Mouse (Mus musculus) lung, postnatal 0 days (tissue): Measurements from ENCODE around the gene Mkrn1. TPM values are rescaled to one million over a fixed set of nuclear protein-coding genes. Genes with fewer than 3 reads are reported as not detected.

ENCODE experiments used
- ATAC-seq: fragments of 200-750 bp; cut with Nextera tagmentation; 2 replicates; pipeline ENCODE4 v1.8.0; 2017; ENCODE audit warnings: moderate library complexity
- DNase-seq: peaks from one replicate; pipeline ENCODE4 v3.0.0-alpha.2; 2016; ENCODE audit warnings: low spot score
- H3K27ac ChIP-seq: fragments of 300-500 bp; sonication (generic); 2 replicates; pipeline ENCODE4 v1.5.1; 2014; ENCODE audit warnings: antibody characterized with exemption, mild to moderate bottlenecking, low read length, mixed read lengths
- H3K27me3 ChIP-seq: fragments of 300-500 bp; sonication (generic); replicated peaks from 2 replicates; pipeline ENCODE4 v1.6.1; 2014; ENCODE audit warnings: low read length, mixed read lengths; ENCODE audit not compliant: insufficient read depth
- H3K36me3 ChIP-seq: fragments of 300-500 bp; sonication (generic); 2 replicates; pipeline ENCODE4 v1.6.1; 2014; ENCODE audit warnings: low read length, mixed read lengths; ENCODE audit not compliant: insufficient read depth
- H3K4me1 ChIP-seq: fragments of 300-500 bp; sonication (generic); 2 replicates; pipeline ENCODE4 v1.6.1; 2014; ENCODE audit warnings: antibody characterized with exemption, low read depth, low read length, mixed read lengths; ENCODE audit not compliant: insufficient read depth
- H3K4me2 ChIP-seq: fragments of 300-500 bp; sonication (generic); replicated peaks from 2 replicates; pipeline ENCODE4 v1.6.1; 2014; ENCODE audit warnings: low read depth, mild to moderate bottlenecking, low read length, moderate library complexity, mixed read lengths
- H3K4me3 ChIP-seq: fragments of 300-500 bp; sonication (generic); 2 replicates; pipeline ENCODE4 v1.5.1; 2014; ENCODE audit warnings: low read depth, low read length
- H3K9ac ChIP-seq: fragments of 300-500 bp; sonication (generic); replicated peaks from 2 replicates; pipeline ENCODE4 v1.6.1; 2014; ENCODE audit warnings: low read depth, mild to moderate bottlenecking
- H3K9me3 ChIP-seq: fragments of 300-500 bp; sonication (generic); 2 replicates; pipeline ENCODE4 v1.6.1; 2016; ENCODE audit warnings: low read length, mixed read lengths
- CTCF ChIP-seq: IDR thresholded peaks from 2 replicates; pipeline ENCODE4 v1.5.1; 2016; ENCODE audit warnings: antibody characterized with exemption, mild to moderate bottlenecking
- EP300 ChIP-seq: IDR thresholded peaks from 2 replicates; pipeline ENCODE4 v1.6.1; 2016; ENCODE audit warnings: antibody characterized with exemption, mild to moderate bottlenecking, control low read depth
- WGBS: fragments of 180-500 bp; shearing (Covaris S2); extraction: QIAGEN DNeasy Blood & Tissue Kit; methylation state at CpG from one replicate; pipeline ENCODE4 v1.1.7; 2014; 5-methylcytosine and 5-hydroxymethylcytosine counted together
- polyA plus RNA-seq: library from polyadenylated mRNA; unstranded; fragments of >200 nt; fragmentation: Nextera tagmentation; extraction: Ambion mirVana; gene quantifications from 2 replicates; pipeline ENCODE4 v1.2.1, GENCODE M21; 2015

The Mkrn1 gene
- polyA plus RNA-seq, 1 experiment from 2014 or later: 125 TPM

DNA sequence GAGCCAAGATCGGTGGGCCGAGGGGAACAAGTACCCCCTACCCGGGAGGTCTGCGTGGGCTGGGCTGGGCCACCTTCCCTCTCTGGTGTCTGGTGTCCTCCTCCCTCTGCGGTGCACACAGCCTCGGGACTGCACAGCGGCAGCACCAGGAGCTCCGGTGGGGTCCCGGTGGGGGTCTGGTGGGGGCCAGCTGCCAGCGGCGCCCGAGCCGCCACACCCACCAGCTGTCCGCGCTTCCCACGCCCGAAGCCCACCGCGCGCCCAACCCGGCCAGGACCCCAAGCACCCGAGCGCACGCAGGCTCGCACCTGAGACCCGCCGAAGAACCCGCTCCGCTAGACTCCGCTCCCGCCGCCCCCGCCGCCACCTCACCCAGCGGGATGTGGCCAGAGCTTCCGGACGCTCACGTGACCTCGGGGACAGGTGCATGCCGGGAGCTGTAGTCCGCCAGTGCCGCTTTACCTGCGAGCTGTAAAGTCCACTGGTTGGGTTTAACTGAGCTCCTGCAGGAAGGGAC is 42.9 kb downstream of the Mkrn1 start, which contains the start of gene Slc37a3:
Gene Slc37a3, minus strand, starts transcription at position 365 of the 517 bp plus-strand sequence.
- WGBS: 3% methylated on average over 43 of the region's 43 CpGs
- Histone ChIP-seq H3K9ac (peak within 1 kb of the TSS; percentile 72), H3K4me3 (peak within 1 kb of the TSS; percentile 82), H3K27ac (peak within 1 kb of the TSS; percentile 11; the same call in 1 of the 2 replicates), H3K4me2 (peak within 1 kb of the TSS; percentile 91), H3K4me1 (peaks cover 10% of the 10 kb centered on the region; the same call in 1 of the 2 replicates), H3K27me3 (no peaks in the 10 kb centered on the region), H3K36me3 (no peaks in the 10 kb centered on the region), H3K9me3 (no peaks in the 10 kb centered on the region)
- TF ChIP-seq EP300 (no peak), CTCF (no peak)
- DNase-seq (peak; percentile 93), ATAC-seq (peak; percentile 92)

GRCm38 (mm10) chr6:39376775-39377174 is 43.5 kb downstream of the Mkrn1 start:
- DNase-seq (no peak), ATAC-seq (no peak)
- Histone ChIP-seq H3K9ac (peak overlapping the region; percentile 72), H3K4me3 (peak overlapping the region; percentile 82), H3K27me3 (no peaks in the 10 kb centered on the region), H3K4me2 (peak overlapping the region; percentile 91), H3K27ac (no peak overlapping the region), H3K9me3 (no peaks in the 10 kb centered on the region), H3K36me3 (no peaks in the 10 kb centered on the region), H3K4me1 (peaks cover 10% of the 10 kb centered on the region; the same call in 1 of the 2 replicates)
- no peak for TF ChIP-seq EP300
- no peak for TF ChIP-seq CTCF
- 13% methylated on average over 9 of the region's 9 CpGs for WGBS

GRCm38 (mm10) chr6:39373301-39373955 is 46.8 kb downstream of the Mkrn1 start:
- no peaks in the 10 kb centered on the region for H3K9me3 ChIP-seq
- no peak for ATAC-seq
- no peak overlapping the region for H3K4me2 ChIP-seq
- no peaks in the 10 kb centered on the region for H3K27me3 ChIP-seq
- H3K4me3 ChIP-seq: no peak overlapping the region
- peaks cover 10% of the 10 kb centered on the region; the same call in 1 of the 2 replicates for H3K4me1 ChIP-seq
- no peak overlapping the region for H3K27ac ChIP-seq
- TF ChIP-seq EP300: no peak
- no peak for TF ChIP-seq CTCF
- 65% methylated on average over 4 of the region's 4 CpGs for WGBS
- no peaks in the 10 kb centered on the region for H3K36me3 ChIP-seq
- H3K9ac ChIP-seq: no peak overlapping the region
- no peak for DNase-seq

GRCm38 (mm10) chr6:39372727-39373126 is 47.5 kb downstream of the Mkrn1 start:
- no peak for TF ChIP-seq EP300
- no peak for TF ChIP-seq CTCF
- ATAC-seq: peak; percentile 27
- peak; percentile 65 for DNase-seq
- Histone ChIP-seq H3K4me2 (no peak overlapping the region), H3K27me3 (no peaks in the 10 kb centered on the region), H3K36me3 (no peaks in the 10 kb centered on the region), H3K9ac (no peak overlapping the region), H3K9me3 (no peaks in the 10 kb centered on the region), H3K4me1 (peaks cover 10% of the 10 kb centered on the region; the same call in 1 of the 2 replicates), H3K27ac (no peak overlapping the region), H3K4me3 (no peak overlapping the region)
- 18% methylated on average over 7 of the region's 7 CpGs for whole genome bisulfite sequencing

DNA sequence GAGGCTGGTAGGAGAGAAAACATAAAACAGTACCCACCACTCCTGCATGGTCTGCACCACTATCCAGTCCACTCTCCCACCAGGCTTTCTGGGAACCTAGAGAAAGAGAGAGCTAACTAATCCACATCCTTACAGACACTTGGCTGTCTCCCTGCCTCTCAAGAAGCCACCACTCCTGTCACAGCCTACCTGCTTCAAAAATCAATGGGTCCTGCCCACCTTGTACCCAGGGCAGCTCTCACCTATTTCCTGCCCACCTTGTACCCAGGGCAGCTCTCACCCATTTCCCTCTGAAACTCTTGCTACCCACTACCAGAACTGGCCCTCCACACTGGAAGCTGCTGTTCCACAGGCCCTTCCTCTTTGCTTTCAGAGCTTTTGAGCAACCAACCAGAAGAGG is 48.2 kb downstream of the Mkrn1 start:
- DNase-seq: no peak
- no peak overlapping the region for H3K27ac ChIP-seq
- no peak for ATAC-seq
- H3K4me3 ChIP-seq: no peak overlapping the region
- H3K4me2 ChIP-seq: no peak overlapping the region
- TF ChIP-seq EP300 (no peak), CTCF (no peak)
- H3K27me3 ChIP-seq: no peaks in the 10 kb centered on the region
- no peaks in the 10 kb centered on the region for H3K9me3 ChIP-seq
- H3K36me3 ChIP-seq: no peaks in the 10 kb centered on the region
- no peak overlapping the region for H3K9ac ChIP-seq
- H3K4me1 ChIP-seq: peaks cover 10% of the 10 kb centered on the region; the same call in 1 of the 2 replicates

DNA sequence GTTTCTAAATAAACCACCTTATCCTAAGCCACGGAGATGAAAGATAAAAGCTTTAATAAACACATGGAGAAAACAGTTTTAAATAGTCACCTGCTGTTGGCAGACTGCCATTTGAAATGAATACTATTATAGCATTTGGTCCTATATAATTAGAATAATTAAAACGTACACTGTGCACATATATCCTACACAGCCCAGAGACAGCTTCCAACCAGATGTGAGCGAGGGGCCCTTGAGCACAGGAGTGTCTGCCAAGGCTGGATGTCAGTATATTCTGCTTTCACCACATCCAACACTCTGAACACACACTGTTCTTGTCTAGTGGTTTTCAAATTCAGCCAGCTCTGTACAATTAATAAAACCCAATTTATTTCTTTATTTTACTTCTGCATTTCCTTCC is 50.6 kb downstream of the Mkrn1 start:
- Histone ChIP-seq H3K4me1 (peaks cover 3% of the 10 kb centered on the region; the same call in 1 of the 2 replicates), H3K36me3 (no peaks in the 10 kb centered on the region), H3K9me3 (no peaks in the 10 kb centered on the region), H3K9ac (no peak overlapping the region), H3K27ac (no peak overlapping the region), H3K4me2 (no peak overlapping the region), H3K4me3 (no peak overlapping the region), H3K27me3 (no peaks in the 10 kb centered on the region)
- DNase-seq: no peak
- 71% methylated on average over 3 of the region's 3 CpGs for WGBS
- no peak for ATAC-seq
- no peak for TF ChIP-seq CTCF
- no peak for TF ChIP-seq EP300
